Mouse (Mus musculus): ENCODE measurements around the gene Dbx2. TPM values are rescaled to one million over a fixed set of nuclear protein-coding genes. Genes with fewer than 3 reads are reported as not detected.

Dbx2 gene
- total RNA-seq, 1 experiment, result 1.1 TPM

DNA sequence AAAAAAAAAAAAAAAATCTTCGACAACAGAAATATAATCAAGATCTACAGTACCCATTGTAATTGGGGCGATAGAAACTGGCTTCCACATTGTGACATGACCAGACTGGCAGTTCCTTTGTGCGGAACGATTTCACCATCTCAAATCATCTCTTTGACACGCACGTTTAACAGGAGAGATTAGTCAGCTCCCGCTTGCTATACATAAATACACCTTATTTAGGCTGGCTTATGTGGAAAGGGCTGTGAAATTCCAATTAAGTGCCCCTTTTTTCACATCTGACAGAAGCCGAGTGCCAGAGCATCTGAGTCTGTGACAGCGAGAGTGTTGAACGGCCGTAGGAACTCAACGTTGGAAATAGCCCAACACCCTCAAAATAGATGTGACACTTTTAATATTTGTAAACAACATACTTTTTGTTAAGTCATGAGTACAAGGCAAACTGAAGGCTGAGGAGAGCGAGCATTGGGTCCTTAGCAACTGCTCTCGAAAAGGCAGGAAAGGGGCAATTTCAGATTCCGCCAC is 12.2 kb downstream of the Dbx2 start:
- no peak for TF ChIP-seq MAFK (IDR thresholded peaks at IDR 0.05; ENCODE audit: insufficient read depth, low read depth, low read length)
- TF ChIP-seq ZC3H11A (IDR thresholded peaks at IDR 0.05; ENCODE audit: borderline replicate concordance, low read depth, low read length), result no peak
- TF ChIP-seq CHD2 (IDR thresholded peaks at IDR 0.05; ENCODE audit: low read depth, low read length), result no peak
- no peak for TF ChIP-seq HCFC1 (IDR thresholded peaks at IDR 0.05; ENCODE audit: borderline replicate concordance, insufficient read depth, low read length)
- TF ChIP-seq ZNF384 (IDR thresholded peaks at IDR 0.05; ENCODE audit: low read depth, low read length), result no peak
- no peaks in the 10 kb centered on the region for H3K4me1 ChIP-seq (ENCODE audit: control insufficient read depth in 2 of 2, insufficient read depth in 2 of 2, low read length in 2 of 2, poor library complexity in 1 of 2)
- DNase-seq (ENCODE audit: low read depth, low spot score), result no peak

DNA sequence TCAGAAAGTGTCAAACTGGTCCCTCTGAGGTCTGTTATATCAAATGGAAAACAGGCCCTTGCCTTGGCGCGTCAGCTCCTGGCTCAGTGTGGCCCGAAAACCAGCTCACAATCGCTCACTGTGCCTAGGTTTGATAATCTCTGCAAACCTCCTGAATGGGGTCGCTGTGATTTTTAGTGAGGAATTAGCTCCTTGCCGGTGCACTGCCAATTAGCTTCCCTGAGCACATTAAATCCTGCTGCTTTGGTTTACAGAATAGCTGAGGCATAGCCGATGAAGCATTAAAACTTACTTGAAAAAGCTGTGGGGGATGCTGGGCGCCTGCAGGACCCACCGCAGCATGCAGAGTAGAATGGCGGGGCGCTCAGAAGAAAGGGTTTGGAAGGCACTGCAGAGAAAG is 15.4 kb downstream of the Dbx2 start:
- Histone ChIP-seq H3K9ac (ENCODE audit: insufficient read depth, low read depth, low read length, poor library complexity, severe bottlenecking) (no peak overlapping the region), H3K9me3 (ENCODE audit: control insufficient read depth, insufficient read depth, low read depth, low read length) (no peaks in the 10 kb centered on the region), H3K4me1 (ENCODE audit: control insufficient read depth in 2 of 2, insufficient read depth in 2 of 2, low read length in 2 of 2, poor library complexity in 1 of 2) (no peaks in the 10 kb centered on the region), H3K27ac (ENCODE audit: insufficient read depth, low read depth, low read length, poor library complexity, severe bottlenecking) (no peak overlapping the region), H3K4me3 (ENCODE audit: insufficient read depth in 1 of 2, low read depth in 1 of 2, low read length in 2 of 2, poor library complexity in 1 of 2, severe bottlenecking in 1 of 2) (peak overlapping the region; percentile 17 to 30; a peak in 1 of 4 replicates), H3K36me3 (ENCODE audit: control insufficient read depth, insufficient read depth, low read length, poor library complexity, severe bottlenecking) (no peaks in the 10 kb centered on the region)
- no peak for TF ChIP-seq CHD2 (IDR thresholded peaks at IDR 0.05; ENCODE audit: low read depth, low read length)
- no peak for TF ChIP-seq HCFC1 (IDR thresholded peaks at IDR 0.05; ENCODE audit: borderline replicate concordance, insufficient read depth, low read length)
- no peak for TF ChIP-seq ZC3H11A (IDR thresholded peaks at IDR 0.05; ENCODE audit: borderline replicate concordance, low read depth, low read length)
- no peak for TF ChIP-seq ZNF384 (IDR thresholded peaks at IDR 0.05; ENCODE audit: low read depth, low read length)
- TF ChIP-seq MAFK (IDR thresholded peaks at IDR 0.05; ENCODE audit: insufficient read depth, low read depth, low read length), result no peak
- in situ Hi-C loops (cut with MboI; ENCODE audit: low sequenced_read_pairs in 2 of 2, unreplicated experiment in 2 of 2), result no loop called here
- DNase-seq (ENCODE audit: low read depth, low spot score), result no peak

More for the DNA sequence above, 12.2 kb downstream of the Dbx2 start:
- no peak overlapping the region for H3K27ac ChIP-seq (ENCODE audit: insufficient read depth, low read depth, low read length, poor library complexity, severe bottlenecking)
- H3K4me3 ChIP-seq (ENCODE audit: insufficient read depth in 1 of 2, low read depth in 1 of 2, low read length in 2 of 2, poor library complexity in 1 of 2, severe bottlenecking in 1 of 2), result no peak overlapping the region
- no peaks in the 10 kb centered on the region for H3K9me3 ChIP-seq (ENCODE audit: control insufficient read depth, insufficient read depth, low read depth, low read length)
- no peaks in the 10 kb centered on the region for H3K36me3 ChIP-seq (ENCODE audit: control insufficient read depth, insufficient read depth, low read length, poor library complexity, severe bottlenecking)
- H3K9ac ChIP-seq (ENCODE audit: insufficient read depth, low read depth, low read length, poor library complexity, severe bottlenecking), result no peak overlapping the region
- in situ Hi-C loops (cut with MboI; ENCODE audit: low sequenced_read_pairs in 2 of 2, unreplicated experiment in 2 of 2), result no loop called here

DNA sequence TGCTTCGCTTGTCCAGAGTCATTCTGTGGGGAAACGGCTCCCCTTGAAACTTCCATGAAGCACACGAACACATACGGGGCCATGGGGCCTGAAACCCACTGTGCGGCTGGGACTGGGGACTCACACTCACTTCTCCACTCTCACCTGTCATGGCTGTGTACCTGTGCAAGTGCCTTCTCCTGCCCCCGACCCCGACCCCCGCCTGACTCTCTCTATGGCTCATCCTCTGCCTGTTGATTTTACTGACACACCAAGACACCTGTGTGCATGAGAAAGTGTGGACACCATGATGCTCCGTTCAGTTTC is 16.0 kb downstream of the Dbx2 start:
- H3K9me3 ChIP-seq (ENCODE audit: control insufficient read depth, insufficient read depth, low read depth, low read length), result no peaks in the 10 kb centered on the region
- in situ Hi-C loops (cut with MboI; ENCODE audit: low sequenced_read_pairs in 2 of 2, unreplicated experiment in 2 of 2), result no loop called here
- H3K4me3 ChIP-seq (ENCODE audit: insufficient read depth in 1 of 2, low read depth in 1 of 2, low read length in 2 of 2, poor library complexity in 1 of 2, severe bottlenecking in 1 of 2), result peak overlapping the region in 1 of 2 experiments; percentile 30; a peak in 1 of 4 replicates
- DNase-seq (ENCODE audit: low read depth, low spot score), result no peak
- H3K4me1 ChIP-seq (ENCODE audit: control insufficient read depth in 2 of 2, insufficient read depth in 2 of 2, low read length in 2 of 2, poor library complexity in 1 of 2), result no peaks in the 10 kb centered on the region
- H3K9ac ChIP-seq (ENCODE audit: insufficient read depth, low read depth, low read length, poor library complexity, severe bottlenecking), result no peak overlapping the region
- TF ChIP-seq MAFK (IDR thresholded peaks at IDR 0.05; ENCODE audit: insufficient read depth, low read depth, low read length), result no peak
- no peak for TF ChIP-seq ZNF384 (IDR thresholded peaks at IDR 0.05; ENCODE audit: low read depth, low read length)
- no peak for TF ChIP-seq HCFC1 (IDR thresholded peaks at IDR 0.05; ENCODE audit: borderline replicate concordance, insufficient read depth, low read length)
- no peak for TF ChIP-seq ZC3H11A (IDR thresholded peaks at IDR 0.05; ENCODE audit: borderline replicate concordance, low read depth, low read length)
- no peak for TF ChIP-seq CHD2 (IDR thresholded peaks at IDR 0.05; ENCODE audit: low read depth, low read length)
- no peaks in the 10 kb centered on the region for H3K36me3 ChIP-seq (ENCODE audit: control insufficient read depth, insufficient read depth, low read length, poor library complexity, severe bottlenecking)
- no peak overlapping the region for H3K27ac ChIP-seq (ENCODE audit: insufficient read depth, low read depth, low read length, poor library complexity, severe bottlenecking)

DNA sequence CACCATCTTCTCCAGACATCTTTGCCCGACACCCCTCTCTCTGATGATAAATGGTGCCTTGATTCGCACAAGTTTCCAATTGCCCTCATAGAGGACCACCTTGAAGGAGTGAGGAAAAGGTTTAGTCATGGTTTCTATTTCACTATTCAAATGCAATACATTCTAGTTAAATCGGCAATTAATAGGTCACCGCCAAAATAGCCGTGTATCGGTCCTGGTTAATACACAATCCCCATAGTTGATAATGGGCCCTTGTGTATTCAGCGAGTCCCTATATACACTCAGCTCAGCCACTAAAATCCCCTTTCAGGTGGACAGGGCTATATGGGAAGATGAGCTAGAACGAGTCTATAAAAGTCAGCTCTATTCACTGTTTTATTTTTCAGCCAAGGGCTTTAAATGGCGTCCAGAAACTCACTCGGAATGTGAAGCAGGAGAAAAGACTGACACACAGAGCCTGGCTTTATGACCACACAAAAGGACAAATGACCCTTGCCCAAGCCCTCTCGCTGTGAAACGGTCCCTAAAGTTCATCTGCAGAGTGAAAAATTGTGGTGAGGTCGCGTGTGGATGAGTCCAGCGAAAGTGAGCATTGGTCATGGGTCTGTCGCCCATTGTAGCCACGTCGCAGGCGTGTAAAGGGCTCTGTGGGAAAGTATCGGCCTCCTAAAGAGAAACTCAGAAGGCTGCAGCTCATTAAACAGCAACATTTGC is 16.5 kb downstream of the Dbx2 start:
- DNase-seq (ENCODE audit: low read depth, low spot score), result no peak
- Histone ChIP-seq H3K27ac (ENCODE audit: insufficient read depth, low read depth, low read length, poor library complexity, severe bottlenecking) (no peak overlapping the region), H3K9me3 (ENCODE audit: control insufficient read depth, insufficient read depth, low read depth, low read length) (no peaks in the 10 kb centered on the region), H3K4me3 (ENCODE audit: insufficient read depth in 1 of 2, low read depth in 1 of 2, low read length in 2 of 2, poor library complexity in 1 of 2, severe bottlenecking in 1 of 2) (peak overlapping the region in 1 of 2 experiments; percentile 23; a peak in 1 of 4 replicates), H3K9ac (ENCODE audit: insufficient read depth, low read depth, low read length, poor library complexity, severe bottlenecking) (no peak overlapping the region), H3K36me3 (ENCODE audit: control insufficient read depth, insufficient read depth, low read length, poor library complexity, severe bottlenecking) (no peaks in the 10 kb centered on the region), H3K4me1 (ENCODE audit: control insufficient read depth in 2 of 2, insufficient read depth in 2 of 2, low read length in 2 of 2, poor library complexity in 1 of 2) (no peaks in the 10 kb centered on the region)
- no peak for TF ChIP-seq CHD2 (IDR thresholded peaks at IDR 0.05; ENCODE audit: low read depth, low read length)
- in situ Hi-C loops (cut with MboI; ENCODE audit: low sequenced_read_pairs in 2 of 2, unreplicated experiment in 2 of 2), result no loop called here

DNA sequence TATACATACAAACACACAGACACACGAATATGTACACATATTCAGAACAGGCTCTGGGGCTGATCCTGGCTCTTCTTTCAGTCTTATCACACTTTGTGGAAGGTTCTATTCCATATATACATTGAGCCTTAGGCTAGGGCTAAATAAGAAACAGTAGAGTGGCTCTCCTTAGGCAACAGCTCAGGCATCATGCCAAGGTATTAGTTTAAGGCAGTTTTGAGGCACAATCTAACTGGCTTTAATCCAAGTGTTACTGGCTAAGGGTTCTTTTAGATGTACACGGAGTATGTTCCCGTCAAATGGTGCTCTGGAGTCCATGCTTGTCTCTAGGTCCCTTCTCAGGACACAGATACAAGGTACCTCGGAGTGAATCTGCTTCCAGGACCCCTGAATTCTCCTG is 31.4 kb downstream of the Dbx2 start:
- Histone ChIP-seq H3K4me3 (ENCODE audit: insufficient read depth in 1 of 2, low read depth in 1 of 2, low read length in 2 of 2, poor library complexity in 1 of 2, severe bottlenecking in 1 of 2) (no peak overlapping the region), H3K36me3 (ENCODE audit: control insufficient read depth, insufficient read depth, low read length, poor library complexity, severe bottlenecking) (no peaks in the 10 kb centered on the region), H3K4me1 (ENCODE audit: control insufficient read depth in 2 of 2, insufficient read depth in 2 of 2, low read length in 2 of 2, poor library complexity in 1 of 2) (no peaks in the 10 kb centered on the region), H3K27ac (ENCODE audit: insufficient read depth, low read depth, low read length, poor library complexity, severe bottlenecking) (no peak overlapping the region), H3K9ac (ENCODE audit: insufficient read depth, low read depth, low read length, poor library complexity, severe bottlenecking) (no peak overlapping the region), H3K9me3 (ENCODE audit: control insufficient read depth, insufficient read depth, low read depth, low read length) (no peaks in the 10 kb centered on the region)
- DNase-seq (ENCODE audit: low read depth, low spot score), result no peak
- in situ Hi-C loops (cut with MboI; ENCODE audit: low sequenced_read_pairs in 2 of 2, unreplicated experiment in 2 of 2), result no loop called here
- TF ChIP-seq ZNF384 (IDR thresholded peaks at IDR 0.05; ENCODE audit: low read depth, low read length) (no peak), ZC3H11A (IDR thresholded peaks at IDR 0.05; ENCODE audit: borderline replicate concordance, low read depth, low read length) (no peak), MAFK (IDR thresholded peaks at IDR 0.05; ENCODE audit: insufficient read depth, low read depth, low read length) (no peak)
